Mouse (Mus musculus) hindbrain, embryonic 11.5 days (tissue): ENCODE measurements at regions not wholly inside any gene's neighbourhood (a gene's known extent, or its start where the extent isn't known, plus 50 kb on each side); places are given as distances from the start of the nearest gene placed in this dataset.

Experiments
- ATAC-seq: fragments of 200-750 bp; cut with Nextera tagmentation; 2 replicates; pipeline ENCODE4 v1.8.0; 2017; ENCODE audit warnings: mild to moderate bottlenecking, moderate TSS enrichment, moderate library complexity; ENCODE audit not compliant: low FRiP score
- DNase-seq: peaks from one replicate; pipeline ENCODE4 v3.0.0-alpha.2; 2015; ENCODE audit warnings: low spot score
- H3K27ac ChIP-seq: fragments of 300-500 bp; sonication (generic); 2 replicates; pipeline ENCODE4 v1.5.1; 2014; ENCODE audit warnings: mild to moderate bottlenecking, low read depth, low read length
- H3K27me3 ChIP-seq: fragments of 300-500 bp; sonication (generic); 2 replicates; pipeline ENCODE4 v1.6.1; 2014; ENCODE audit warnings: mild to moderate bottlenecking, low read length, moderate library complexity, mixed read lengths; ENCODE audit not compliant: control insufficient read depth, insufficient read depth
- H3K36me3 ChIP-seq: fragments of 300-500 bp; sonication (generic); 2 replicates; pipeline ENCODE4 v1.6.1; 2014; ENCODE audit warnings: mild to moderate bottlenecking, low read length, moderate library complexity, mixed read lengths; ENCODE audit not compliant: control insufficient read depth, insufficient read depth
- H3K4me1 ChIP-seq: fragments of 300-500 bp; sonication (generic); replicated peaks from 2 replicates; pipeline ENCODE4 v1.6.1; 2014; ENCODE audit warnings: low read length, mixed read lengths; ENCODE audit not compliant: control insufficient read depth, insufficient read depth
- H3K4me2 ChIP-seq: fragments of 300-500 bp; sonication (generic); replicated peaks from 2 replicates; pipeline ENCODE4 v1.6.1; 2014; ENCODE audit warnings: mild to moderate bottlenecking, low read depth, low read length
- H3K4me3 ChIP-seq: fragments of 300-500 bp; sonication (generic); 2 replicates; pipeline ENCODE4 v1.5.1; 2014; ENCODE audit warnings: low read depth, low read length
- H3K9ac ChIP-seq: fragments of 300-500 bp; sonication (generic); 2 replicates; pipeline ENCODE4 v1.6.1; 2014; ENCODE audit warnings: low read depth, low read length
- H3K9me3 ChIP-seq: fragments of 300-500 bp; sonication (generic); 2 replicates; pipeline ENCODE4 v1.6.1; 2016; ENCODE audit warnings: low read length; ENCODE audit not compliant: control insufficient read depth
- WGBS: fragments of 180-500 bp; shearing (Covaris S2); extraction: QIAGEN DNeasy Blood & Tissue Kit; methylation state at CpG from one replicate; pipeline ENCODE4 v1.1.7; 2014; 5-methylcytosine and 5-hydroxymethylcytosine counted together

DNA sequence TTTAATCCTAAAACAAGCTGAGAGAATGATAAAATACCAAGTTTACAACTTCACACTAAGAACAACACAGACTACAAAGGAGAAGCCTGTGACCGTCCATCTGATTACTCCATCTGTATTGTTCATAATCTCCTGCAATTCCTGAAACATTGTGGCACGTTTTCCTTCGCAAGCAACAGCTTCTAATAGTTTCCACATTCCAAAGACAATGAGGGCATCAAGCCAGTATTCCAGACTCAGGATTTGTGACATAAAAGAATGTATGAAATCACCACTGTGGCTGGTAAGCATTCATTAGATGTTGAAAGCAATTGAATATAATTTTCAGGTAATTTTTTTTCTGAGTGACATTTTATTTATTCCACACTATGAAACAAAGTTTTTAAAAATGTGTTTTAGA is 278.3 kb downstream of the Hao1 start:
- no peaks in the 10 kb centered on the region for H3K4me1 ChIP-seq
- H3K9ac ChIP-seq = no peak overlapping the region
- WGBS = 76% methylated on average over 3 of the region's 3 CpGs
- H3K36me3 ChIP-seq = no peaks in the 10 kb centered on the region
- no peaks in the 10 kb centered on the region for H3K27me3 ChIP-seq
- no peak overlapping the region for H3K4me2 ChIP-seq
- DNase-seq (no peak), ATAC-seq (no peak)
- no peaks in the 10 kb centered on the region for H3K9me3 ChIP-seq
- H3K27ac ChIP-seq = no peak overlapping the region
- no peak overlapping the region for H3K4me3 ChIP-seq

DNA sequence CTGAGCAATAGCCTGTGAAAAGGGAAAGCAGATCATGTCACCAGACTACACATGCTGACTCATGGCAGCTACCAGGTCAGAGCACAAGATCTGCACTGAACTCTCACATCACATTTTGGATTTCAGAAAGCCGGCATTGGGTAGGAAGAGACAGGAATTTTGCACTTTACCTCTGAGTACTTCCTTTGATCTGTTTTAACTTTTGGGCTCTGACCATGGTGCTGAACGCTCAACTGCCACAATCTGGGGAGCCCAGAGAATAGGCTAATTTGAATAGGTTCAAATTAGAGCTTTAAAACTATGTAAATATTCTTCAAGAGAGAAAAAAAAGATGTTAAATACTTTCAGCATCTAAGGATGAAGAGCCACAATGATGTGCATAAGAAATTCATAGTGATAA is 285.7 kb downstream of the Hao1 start:
- Histone ChIP-seq H3K9ac (no peak overlapping the region), H3K4me1 (no peaks in the 10 kb centered on the region), H3K27me3 (no peaks in the 10 kb centered on the region), H3K4me2 (no peak overlapping the region), H3K36me3 (no peaks in the 10 kb centered on the region), H3K4me3 (no peak overlapping the region), H3K9me3 (no peaks in the 10 kb centered on the region), H3K27ac (no peak overlapping the region)
- peak; percentile 19 for DNase-seq
- WGBS = 41% methylated on average over 2 of the region's 2 CpGs
- no peak for ATAC-seq
